Mouse (Mus musculus): ENCODE results near the gene Phgr1. TPM values are rescaled to one million over a fixed set of nuclear protein-coding genes. Genes with fewer than 3 reads are reported as not detected.

Phgr1 gene
- total RNA-seq, 2 experiments from 2014 or later: not detected

GRCm38 (mm10) chr2:118743261-118743943, 29.2 kb upstream of the Phgr1 start:
- peak; percentile 96 for TF ChIP-seq CTCF (conservative IDR thresholded peaks at IDR 0.05)
- DNase-seq (ENCODE audit: low spot score in 2 of 2): peak in 1 of 2 experiments; percentile 40
- Histone ChIP-seq H3K27ac (no peak overlapping the region), H3K4me3 (no peak overlapping the region)

DNA sequence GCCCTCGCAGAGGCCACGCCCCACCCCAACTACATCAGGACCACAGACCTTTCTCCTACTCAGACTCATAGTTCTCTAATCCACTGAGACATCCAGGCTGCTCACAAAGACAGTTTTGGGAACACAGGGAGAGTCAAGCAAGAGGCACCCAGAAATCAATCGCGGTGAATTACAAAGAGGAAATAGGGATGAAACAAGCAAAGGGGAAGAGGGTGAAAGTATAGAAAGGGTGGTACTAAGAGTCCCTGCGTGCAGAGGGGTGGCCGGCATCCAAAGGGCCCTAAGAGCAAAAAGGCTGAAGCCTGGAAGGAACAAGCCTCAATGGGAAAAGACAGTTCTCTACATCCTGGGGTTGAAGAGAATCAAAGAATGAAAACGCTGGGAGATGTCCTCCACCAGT, 27.9 kb upstream of the Phgr1 start:
- Histone ChIP-seq H3K27ac (no peak overlapping the region), H3K4me3 (no peak overlapping the region)
- DNase-seq (ENCODE audit: low spot score in 2 of 2): no peak
- TF ChIP-seq CTCF (conservative IDR thresholded peaks at IDR 0.05): no peak

DNA sequence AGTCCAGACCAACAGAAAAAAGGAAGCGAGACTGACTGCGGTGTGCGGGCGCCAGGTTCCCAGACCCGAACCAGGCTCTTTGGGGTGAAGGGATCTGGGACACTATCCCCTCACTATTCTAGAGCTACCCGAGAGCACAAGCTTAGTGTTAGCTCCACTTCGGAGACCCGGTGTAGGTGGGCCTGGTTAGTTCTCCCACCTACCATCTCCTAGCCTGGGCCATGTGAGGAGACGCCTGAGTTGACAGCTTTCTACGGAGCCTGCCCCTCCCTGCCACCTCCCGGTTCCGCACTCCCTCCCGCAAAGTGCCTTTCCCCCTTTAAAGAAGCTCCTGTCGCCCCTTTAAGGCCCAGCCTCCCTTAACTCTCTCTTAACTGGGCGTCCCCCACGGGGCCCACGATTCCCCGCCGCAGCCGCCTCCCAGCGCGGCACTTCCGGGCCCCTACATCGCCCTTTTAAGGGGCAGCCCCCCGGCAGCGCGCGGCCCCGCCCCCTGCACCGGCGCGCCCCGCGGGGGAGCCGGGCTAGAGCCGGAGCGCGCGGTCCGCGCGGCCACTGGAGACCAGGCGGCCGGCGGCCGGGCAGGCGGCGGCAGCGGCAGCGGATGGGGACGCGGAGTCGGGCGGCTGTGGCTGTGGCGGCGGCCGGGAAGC, 27.2 kb upstream of the Phgr1 start, which contains the start of gene Inafm2:
Gene Inafm2 (plus strand): TSS at position 527 of the 653 bp plus-strand sequence.
- peak within 1 kb of the TSS; percentile 92 for H3K4me3 ChIP-seq
- peak within 1 kb of the TSS; percentile 91 for H3K27ac ChIP-seq
- DNase-seq (ENCODE audit: low spot score in 2 of 2): peak; percentile 95 to 96
- TF ChIP-seq CTCF (conservative IDR thresholded peaks at IDR 0.05): 0 out of 2 replicates have a peak, but pooled peaks have one; percentile 14

DNA sequence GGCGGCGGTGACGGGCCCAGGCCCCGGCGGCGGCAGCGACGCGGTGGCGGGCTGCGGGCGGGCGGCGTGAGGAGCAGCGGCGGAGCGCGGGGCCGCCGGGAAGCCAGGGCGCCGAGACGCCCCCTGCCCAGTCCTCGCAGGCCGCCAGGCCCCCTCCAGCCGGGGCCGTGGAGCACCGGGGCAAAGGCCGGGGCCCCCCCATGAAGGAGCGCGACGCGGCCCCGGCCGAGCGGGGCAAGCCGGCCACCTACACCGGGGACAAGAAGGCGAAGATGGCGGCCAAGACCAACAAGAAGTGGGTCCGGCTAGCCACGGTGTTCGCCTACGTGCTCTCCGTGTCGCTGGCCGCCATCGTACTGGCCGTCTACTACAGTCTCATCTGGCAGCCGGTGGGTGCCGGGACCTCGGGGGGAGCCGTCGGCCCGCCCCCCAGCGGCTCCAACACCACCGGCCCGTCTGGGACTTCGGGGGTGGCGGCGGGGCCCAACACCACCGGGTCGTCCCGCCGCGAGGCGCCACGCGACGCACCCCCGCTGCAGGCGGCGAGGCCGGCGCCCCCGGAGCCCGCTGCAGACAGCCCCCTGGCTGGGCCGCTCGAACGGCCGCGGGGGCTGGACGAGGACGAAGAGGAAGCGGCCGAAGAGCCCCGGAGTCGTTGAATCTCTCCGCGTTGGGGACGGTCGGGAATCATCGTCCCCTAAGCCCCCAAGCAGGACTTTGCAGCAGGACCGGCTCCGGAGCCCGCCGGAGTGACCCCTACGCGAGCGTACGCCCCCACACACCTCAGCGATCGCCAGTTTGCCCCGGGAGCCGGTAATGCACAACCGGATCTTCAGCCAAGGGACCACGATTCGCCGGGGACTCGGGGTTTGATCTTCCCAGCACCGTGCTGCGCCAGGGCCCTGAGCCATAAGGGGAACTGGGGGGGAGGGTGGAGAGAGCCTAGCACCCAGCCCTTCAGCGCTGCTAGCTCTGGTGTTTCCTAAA, 26.4 kb upstream of the Phgr1 start:
- TF ChIP-seq CTCF (conservative IDR thresholded peaks at IDR 0.05): no peak
- DNase-seq (ENCODE audit: low spot score in 2 of 2): peak in 1 of 2 experiments; percentile 41
- Histone ChIP-seq H3K4me3 (peak overlapping the region; percentile 92), H3K27ac (peak overlapping the region; percentile 91)

DNA sequence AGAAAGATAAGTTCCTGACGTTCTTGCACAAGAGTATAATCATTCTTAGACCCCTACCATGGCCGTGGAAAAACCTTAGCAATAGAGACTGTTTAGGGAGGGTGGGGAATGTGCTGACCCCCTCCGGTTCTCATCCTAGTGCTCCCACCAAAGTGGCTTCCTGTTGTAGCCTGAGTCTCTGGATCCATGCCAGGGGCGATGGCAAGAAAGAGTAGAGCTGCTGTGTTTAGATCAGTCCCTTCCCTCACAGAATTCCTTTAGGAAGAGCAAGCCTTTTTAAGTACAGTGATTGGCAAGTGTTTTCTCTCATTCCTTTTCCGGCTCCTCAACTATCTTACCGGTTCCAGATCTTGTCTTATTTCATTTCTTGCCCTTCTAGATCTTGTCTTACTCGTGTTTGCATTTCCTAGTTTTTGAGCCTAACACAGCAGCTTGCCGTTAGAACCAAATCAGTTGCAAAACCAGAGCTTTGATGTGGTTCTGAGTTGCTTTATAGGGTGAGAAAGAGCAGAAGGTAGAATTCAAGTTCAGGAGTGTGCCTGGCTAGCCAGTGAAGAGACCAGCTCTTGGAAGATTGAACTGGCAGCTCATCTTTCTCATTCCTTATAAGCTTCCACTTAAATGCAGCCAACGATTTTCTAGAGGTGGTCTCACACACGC, 25.1 kb upstream of the Phgr1 start:
- H3K27ac ChIP-seq: peak overlapping the region; percentile 91
- no peak for DNase-seq (ENCODE audit: low spot score in 2 of 2)
- TF ChIP-seq CTCF (conservative IDR thresholded peaks at IDR 0.05): no peak
- peak overlapping the region; percentile 92 for H3K4me3 ChIP-seq

DNA sequence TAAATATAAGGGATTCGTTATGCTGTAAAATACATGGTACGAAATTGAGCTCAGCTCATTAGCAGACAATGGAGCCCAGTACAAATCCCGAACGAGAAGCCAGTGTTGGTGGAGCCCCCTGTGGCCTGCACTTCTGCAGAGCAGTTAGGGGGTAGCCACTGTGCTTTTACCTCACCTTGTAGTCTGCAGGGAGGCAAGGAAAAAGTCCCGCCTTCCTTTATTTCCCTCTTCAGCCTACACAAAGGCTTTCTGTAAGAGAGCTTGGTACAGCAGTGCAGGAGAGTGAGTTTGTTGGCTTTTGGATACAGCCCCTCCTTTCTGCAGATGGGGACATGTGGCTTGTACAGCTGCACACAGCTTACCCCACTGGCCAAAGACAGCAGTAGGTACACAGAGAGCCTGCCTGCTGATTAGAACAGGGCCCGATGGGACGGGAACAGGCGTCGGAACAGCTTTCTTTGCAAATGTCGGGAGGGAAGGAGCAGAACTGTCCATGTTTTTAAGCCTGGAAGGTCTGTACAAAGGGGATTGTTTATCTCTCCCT, 23.2 kb upstream of the Phgr1 start:
- peak; percentile 30; the same call in 1 of the 2 replicates for TF ChIP-seq CTCF (conservative IDR thresholded peaks at IDR 0.05)
- H3K27ac ChIP-seq: peak overlapping the region; percentile 57

GRCm38 (mm10) chr2:118750476-118750875, 22.1 kb upstream of the Phgr1 start:
- H3K4me3 ChIP-seq: no peak overlapping the region
- no peak for TF ChIP-seq CTCF (conservative IDR thresholded peaks at IDR 0.05)
- peak overlapping the region; percentile 57; the same call in 1 of the 2 replicates for H3K27ac ChIP-seq
- no peak for DNase-seq (ENCODE audit: low spot score in 2 of 2)

More for the DNA sequence above, 23.2 kb upstream of the Phgr1 start:
- H3K4me3 ChIP-seq: peak overlapping the region; percentile 3; the same call in 1 of the 2 replicates
- no peak for DNase-seq (ENCODE audit: low spot score in 2 of 2)

GRCm38 (mm10) chr2:118751896-118752791, 20.4 kb upstream of the Phgr1 start:
- TF ChIP-seq CTCF (conservative IDR thresholded peaks at IDR 0.05): no peak
- Histone ChIP-seq H3K27ac (no peak overlapping the region), H3K4me3 (no peak overlapping the region)
- peak in 1 of 2 experiments; percentile 7 for DNase-seq (ENCODE audit: low spot score in 2 of 2)

DNA sequence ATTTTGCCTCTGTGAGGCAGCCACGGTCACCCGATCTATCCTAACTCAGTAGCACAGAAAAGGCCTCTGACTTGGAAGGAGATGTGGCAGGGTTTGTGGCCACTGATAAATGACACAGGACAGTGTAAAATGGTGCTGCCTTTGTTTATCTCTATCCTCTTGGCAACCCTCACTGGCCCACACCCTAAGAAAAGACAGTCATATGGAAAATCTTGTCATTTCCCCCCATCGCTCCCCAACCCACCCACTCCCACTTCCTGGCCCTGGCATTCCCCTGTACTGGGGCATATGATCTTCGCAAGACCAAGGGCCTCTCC, 19.8 kb upstream of the Phgr1 start:
- no peak for DNase-seq (ENCODE audit: low spot score in 2 of 2)
- Histone ChIP-seq H3K4me3 (no peak overlapping the region), H3K27ac (no peak overlapping the region)
- no peak for TF ChIP-seq CTCF (conservative IDR thresholded peaks at IDR 0.05)

GRCm38 (mm10) chr2:118754143-118754542, 18.4 kb upstream of the Phgr1 start:
- DNase-seq (ENCODE audit: low spot score in 2 of 2): no peak
- no peak for TF ChIP-seq CTCF (conservative IDR thresholded peaks at IDR 0.05)

DNA sequence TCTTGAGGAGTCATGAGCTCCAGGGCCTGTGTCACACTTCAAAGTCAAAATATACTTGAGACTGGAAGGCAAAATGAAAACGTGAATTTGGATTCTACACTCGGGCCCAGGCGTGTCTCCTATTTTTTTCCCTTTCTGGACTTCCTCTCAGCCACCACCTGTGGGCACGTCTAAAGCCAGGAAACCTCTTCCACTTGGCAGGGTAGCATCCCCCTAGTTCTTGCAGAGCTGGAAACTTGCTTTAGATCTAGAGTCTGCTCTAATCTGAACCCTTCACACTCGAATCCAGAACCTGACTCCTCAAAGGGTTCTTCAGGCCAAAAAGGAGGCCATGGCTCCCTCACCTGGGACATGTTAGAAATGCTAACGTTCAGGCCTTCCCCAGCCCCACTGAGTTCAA, 17.2 kb upstream of the Phgr1 start:
- no peak for TF ChIP-seq CTCF (conservative IDR thresholded peaks at IDR 0.05)
- DNase-seq (ENCODE audit: low spot score in 2 of 2): no peak

More at GRCm38 (mm10) chr2:118754143-118754542, 18.4 kb upstream of the Phgr1 start:
- Histone ChIP-seq H3K27ac (no peak overlapping the region), H3K4me3 (no peak overlapping the region)

More for the DNA sequence above, 17.2 kb upstream of the Phgr1 start:
- peak overlapping the region; percentile 23; the same call in 1 of the 2 replicates for H3K27ac ChIP-seq
- no peak overlapping the region for H3K4me3 ChIP-seq
